Mouse (Mus musculus) hindbrain, embryonic 13.5 days (tissue): Measurements from ENCODE around the gene Frmd4b. TPM values are rescaled to one million over a fixed set of nuclear protein-coding genes. Genes with fewer than 3 reads are reported as not detected.

Experiments
- ATAC-seq: fragments of 200-750 bp; cut with Nextera tagmentation; 2 replicates; pipeline ENCODE4 v1.8.0; 2017; ENCODE audit warnings: moderate TSS enrichment; ENCODE audit not compliant: low FRiP score
- H3K27ac ChIP-seq: fragments of 300-500 bp; sonication (generic); 2 replicates; pipeline ENCODE4 v1.5.1; 2015; ENCODE audit warnings: inconsistent platforms, mild to moderate bottlenecking, moderate library complexity
- H3K27me3 ChIP-seq: fragments of 300-500 bp; sonication (generic); 2 replicates; pipeline ENCODE4 v1.6.1; 2015; ENCODE audit warnings: mild to moderate bottlenecking, inconsistent platforms
- H3K36me3 ChIP-seq: fragments of 300-500 bp; sonication (generic); 2 replicates; pipeline ENCODE4 v1.6.1; 2015; ENCODE audit warnings: mild to moderate bottlenecking, inconsistent platforms
- H3K4me1 ChIP-seq: fragments of 300-500 bp; sonication (generic); replicated peaks from 2 replicates; pipeline ENCODE4 v1.6.1; 2015; ENCODE audit warnings: inconsistent platforms
- H3K4me2 ChIP-seq: fragments of 300-500 bp; sonication (generic); 2 replicates; pipeline ENCODE4 v1.6.1; 2015; ENCODE audit warnings: inconsistent platforms, mild to moderate bottlenecking, moderate library complexity
- H3K4me3 ChIP-seq: fragments of 300-500 bp; sonication (generic); 2 replicates; pipeline ENCODE4 v1.5.1; 2015; ENCODE audit warnings: mild to moderate bottlenecking, inconsistent platforms
- H3K9ac ChIP-seq: fragments of 300-500 bp; sonication (generic); 2 replicates; pipeline ENCODE4 v1.6.1; 2015; ENCODE audit warnings: mild to moderate bottlenecking, inconsistent platforms
- H3K9me3 ChIP-seq: fragments of 300-500 bp; sonication (generic); 2 replicates; pipeline ENCODE4 v1.6.1; 2016; ENCODE audit warnings: inconsistent platforms
- WGBS: fragments of 180-500 bp; shearing (Covaris S2); methylation state at CpG from one replicate; pipeline ENCODE4 v1.1.7; 2015; 5-methylcytosine and 5-hydroxymethylcytosine counted together
- polyA plus RNA-seq: library from polyadenylated mRNA; unstranded; fragments of >200 nt; fragmentation: Nextera tagmentation; extraction: Ambion mirVana; gene quantifications from 2 replicates; pipeline ENCODE4 v1.2.1, GENCODE M21; 2015

The Frmd4b gene
- polyA plus RNA-seq, 1 experiment from 2014 or later: 31.4 TPM

DNA sequence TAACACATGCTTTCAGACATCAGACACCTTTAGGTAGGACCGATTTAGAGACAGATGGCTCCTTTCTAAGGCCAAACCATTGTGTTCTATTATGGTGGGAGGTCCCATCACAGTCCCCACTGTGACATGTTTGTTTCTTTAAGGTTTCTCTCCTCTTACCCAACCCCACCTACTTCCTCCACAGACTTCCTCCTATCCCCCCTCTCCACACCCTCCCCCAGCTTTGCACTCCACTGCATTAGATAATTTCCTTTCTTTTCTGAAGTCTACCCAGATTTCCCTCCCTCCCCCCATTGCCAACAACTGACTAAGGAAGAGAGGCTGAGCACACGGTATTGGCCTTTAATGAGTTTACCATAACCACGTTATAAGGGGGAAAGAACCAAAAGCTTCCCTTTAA lies 159.4 kb downstream of the Frmd4b start:
- H3K4me1 ChIP-seq: peaks cover 25% of the 10 kb centered on the region
- 0 out of 2 replicates have a peak overlapping the region, but pooled peaks have one; percentile 0 for H3K4me2 ChIP-seq
- no peaks in the 10 kb centered on the region for H3K36me3 ChIP-seq
- H3K9me3 ChIP-seq: no peaks in the 10 kb centered on the region
- no peak overlapping the region for H3K4me3 ChIP-seq
- H3K27me3 ChIP-seq: no peaks in the 10 kb centered on the region
- 26% methylated on average over 3 of the region's 3 CpGs for WGBS
- 0 out of 2 replicates have a peak, but pooled peaks have one; percentile 24 for ATAC-seq
- peak overlapping the region; percentile 66; the same call in 1 of the 2 replicates for H3K27ac ChIP-seq
- H3K9ac ChIP-seq: no peak overlapping the region

DNA sequence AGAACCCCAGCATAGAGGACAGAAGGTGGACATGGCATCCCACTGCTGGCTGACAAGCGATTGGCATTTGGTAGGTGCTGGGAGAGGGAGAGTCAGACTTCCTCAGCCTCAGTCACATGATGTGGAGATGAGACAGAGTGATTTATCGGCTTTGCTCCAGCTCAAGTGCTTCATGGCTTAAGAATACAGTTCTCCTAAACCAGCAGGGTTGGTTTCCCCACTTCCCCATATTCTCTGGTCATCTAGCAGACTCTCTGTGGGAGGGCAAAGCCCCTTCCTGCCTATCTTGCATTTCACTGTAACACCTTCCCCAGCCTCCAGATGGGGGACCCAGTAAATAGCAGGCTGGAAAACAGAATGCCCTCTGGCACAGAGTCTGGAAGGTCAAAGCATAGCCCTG lies 160.1 kb downstream of the Frmd4b start:
- no peak overlapping the region for H3K4me2 ChIP-seq
- ATAC-seq: no peak
- no peak overlapping the region for H3K9ac ChIP-seq

DNA sequence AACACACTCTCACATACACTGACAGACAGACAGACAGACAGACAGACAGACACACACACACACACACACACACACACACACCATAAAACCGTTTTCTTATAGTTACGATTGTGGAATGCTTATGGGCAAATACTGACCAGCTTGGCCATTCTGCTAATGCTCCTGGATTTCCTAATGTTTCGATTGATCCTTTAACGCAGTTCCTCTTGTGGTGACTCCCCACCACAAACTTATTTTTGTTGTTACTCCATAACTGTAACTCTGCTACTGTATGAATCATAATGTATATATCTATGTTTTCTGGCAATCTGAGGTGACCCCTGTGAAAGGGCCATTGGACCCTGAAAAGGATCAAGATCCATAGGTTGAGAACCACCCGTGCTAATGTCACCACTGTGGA lies 165.1 kb downstream of the Frmd4b start:
- peaks cover 7% of the 10 kb centered on the region for H3K4me1 ChIP-seq
- no peak overlapping the region for H3K27ac ChIP-seq
- H3K9ac ChIP-seq: no peak overlapping the region
- H3K27me3 ChIP-seq: no peaks in the 10 kb centered on the region
- no peaks in the 10 kb centered on the region for H3K9me3 ChIP-seq
- H3K4me2 ChIP-seq: no peak overlapping the region
- no peaks in the 10 kb centered on the region for H3K36me3 ChIP-seq
- ATAC-seq: no peak
- H3K4me3 ChIP-seq: no peak overlapping the region
- WGBS: 94% methylated on average over 5 of the region's 5 CpGs

More for the DNA sequence above, 160.1 kb downstream of the Frmd4b start:
- Histone ChIP-seq H3K36me3 (no peaks in the 10 kb centered on the region), H3K4me1 (peaks cover 25% of the 10 kb centered on the region), H3K27ac (peak overlapping the region; percentile 66), H3K9me3 (no peaks in the 10 kb centered on the region), H3K27me3 (no peaks in the 10 kb centered on the region), H3K4me3 (no peak overlapping the region)
- WGBS: 53% methylated on average over 2 of the region's 2 CpGs

DNA sequence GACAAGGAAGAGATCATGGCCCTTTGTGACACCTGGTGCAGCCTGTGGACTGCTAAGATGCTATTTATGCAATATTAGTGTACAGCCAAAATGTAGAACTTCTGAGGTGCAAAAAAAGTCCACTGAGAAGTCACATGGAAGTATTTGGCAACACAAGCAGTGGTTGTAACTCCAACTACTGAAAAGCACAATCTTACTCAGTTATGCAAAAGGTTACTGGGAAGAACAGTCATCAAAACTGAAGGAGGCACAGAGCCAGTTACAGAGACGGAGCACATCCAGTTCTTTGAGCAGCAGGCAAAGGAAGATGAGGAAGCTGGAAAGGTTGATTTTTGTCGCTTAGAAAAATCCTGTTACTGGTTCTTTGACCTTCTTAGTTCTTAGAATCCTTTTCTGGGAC lies 167.5 kb downstream of the Frmd4b start:
- Histone ChIP-seq H3K4me2 (no peak overlapping the region), H3K27ac (no peak overlapping the region), H3K9me3 (no peaks in the 10 kb centered on the region), H3K4me1 (no peaks in the 10 kb centered on the region), H3K9ac (no peak overlapping the region), H3K4me3 (no peak overlapping the region), H3K27me3 (no peaks in the 10 kb centered on the region), H3K36me3 (no peaks in the 10 kb centered on the region)
- no peak for ATAC-seq
- 94% methylated on average over 2 of the region's 2 CpGs for WGBS

DNA sequence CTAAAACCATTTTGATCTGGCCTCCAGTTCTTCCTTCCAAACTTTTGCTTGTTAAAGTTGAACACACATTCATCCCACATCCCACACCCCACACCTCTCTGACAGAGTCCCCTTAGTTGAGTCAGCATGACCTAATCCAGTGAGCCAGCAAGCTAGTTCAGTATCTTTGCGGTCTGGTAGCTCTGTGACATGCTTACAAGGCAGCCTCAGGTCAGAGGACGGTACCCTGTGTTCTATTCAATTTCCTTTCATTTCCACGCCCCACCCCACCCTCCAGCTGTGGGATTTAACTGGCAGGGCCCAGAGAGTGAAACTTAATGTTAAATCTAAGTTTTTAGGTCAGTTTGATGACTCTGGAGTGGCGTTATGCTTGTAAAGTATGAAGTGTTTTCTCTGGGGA lies 170.3 kb downstream of the Frmd4b start:
- H3K4me1 ChIP-seq: peaks cover 6% of the 10 kb centered on the region; the same call in 1 of the 2 replicates
- ATAC-seq: no peak
- no peak overlapping the region for H3K4me3 ChIP-seq
- H3K9ac ChIP-seq: no peak overlapping the region
- no peaks in the 10 kb centered on the region for H3K36me3 ChIP-seq
- no peak overlapping the region for H3K4me2 ChIP-seq
- no peaks in the 10 kb centered on the region for H3K27me3 ChIP-seq
- 69% methylated on average over 4 of the region's 4 CpGs for WGBS
- H3K27ac ChIP-seq: no peak overlapping the region
- no peaks in the 10 kb centered on the region for H3K9me3 ChIP-seq

DNA sequence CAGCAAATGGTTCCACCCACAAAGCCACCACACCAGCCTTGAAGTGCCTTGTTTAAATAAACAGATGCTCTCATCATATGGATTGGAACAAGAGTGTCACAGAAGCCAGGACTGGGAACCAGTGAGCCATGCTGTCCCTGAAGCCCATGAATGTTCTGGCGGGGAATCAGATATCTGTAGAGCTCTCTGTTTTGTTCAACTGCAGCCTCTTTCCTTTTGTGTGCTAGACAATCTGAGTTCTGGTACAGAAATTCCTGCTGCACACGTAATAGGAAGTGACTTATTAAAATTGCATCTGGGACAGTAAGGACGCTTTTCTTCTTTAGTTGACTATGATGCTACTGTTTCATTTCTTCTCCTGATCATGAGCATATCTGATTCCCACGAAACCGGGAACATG lies 173.2 kb downstream of the Frmd4b start:
- Histone ChIP-seq H3K36me3 (no peaks in the 10 kb centered on the region), H3K9ac (no peak overlapping the region), H3K27ac (no peak overlapping the region), H3K27me3 (no peaks in the 10 kb centered on the region), H3K4me3 (no peak overlapping the region), H3K4me1 (peaks cover 20% of the 10 kb centered on the region), H3K9me3 (no peaks in the 10 kb centered on the region), H3K4me2 (no peak overlapping the region)
- no peak for ATAC-seq
- WGBS: 86% methylated on average over 5 of the region's 5 CpGs

DNA sequence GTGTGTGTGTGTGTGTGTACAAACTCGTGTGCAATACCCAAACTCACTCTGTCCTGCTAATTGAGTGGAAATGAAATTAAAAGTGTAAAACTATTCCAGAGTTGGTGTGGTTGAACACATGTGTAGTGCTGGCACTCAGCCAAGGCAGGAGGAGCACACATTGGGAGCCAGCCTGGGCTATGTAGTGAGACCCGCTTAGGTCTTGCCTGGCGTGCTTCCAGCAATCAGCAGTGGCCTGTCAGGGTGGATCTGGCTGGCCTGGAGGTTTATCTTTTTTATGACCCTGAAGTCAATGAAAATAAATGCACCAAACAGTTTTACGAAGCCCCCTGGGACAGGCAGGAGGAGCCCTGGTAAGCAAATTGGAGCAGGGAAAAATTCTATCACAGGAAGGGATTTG lies 173.8 kb downstream of the Frmd4b start:
- H3K9me3 ChIP-seq: no peaks in the 10 kb centered on the region
- no peaks in the 10 kb centered on the region for H3K36me3 ChIP-seq
- no peaks in the 10 kb centered on the region for H3K27me3 ChIP-seq
- WGBS: 65% methylated on average over 4 of the region's 4 CpGs
- H3K4me3 ChIP-seq: no peak overlapping the region
- no peak overlapping the region for H3K9ac ChIP-seq
- no peak overlapping the region for H3K4me2 ChIP-seq
- no peak for ATAC-seq
- peaks cover 20% of the 10 kb centered on the region for H3K4me1 ChIP-seq
- H3K27ac ChIP-seq: no peak overlapping the region

DNA sequence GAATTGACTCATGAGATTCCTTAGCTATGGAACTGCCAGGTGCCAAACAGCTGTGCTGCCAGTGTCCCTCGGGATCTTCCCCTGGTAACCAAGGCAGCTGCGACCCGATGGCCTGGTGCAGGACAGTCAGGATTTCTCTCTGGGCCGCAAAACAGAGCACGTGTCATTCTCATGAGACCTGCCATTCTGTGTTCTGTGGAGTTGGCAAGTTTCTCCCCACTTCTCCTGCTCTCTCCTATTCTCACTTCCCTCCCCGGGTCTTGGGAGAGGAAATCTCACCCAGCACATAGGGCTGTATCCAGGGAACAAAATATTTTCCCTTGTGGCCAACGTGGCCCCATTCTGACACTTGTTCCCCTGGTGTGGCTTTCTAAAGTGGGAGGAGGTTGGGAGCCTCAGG lies 176.0 kb downstream of the Frmd4b start:
- H3K9me3 ChIP-seq: no peaks in the 10 kb centered on the region
- no peak overlapping the region for H3K27ac ChIP-seq
- H3K36me3 ChIP-seq: no peaks in the 10 kb centered on the region
- ATAC-seq: no peak
- H3K9ac ChIP-seq: no peak overlapping the region
- H3K4me1 ChIP-seq: peaks cover 23% of the 10 kb centered on the region
- no peak overlapping the region for H3K4me3 ChIP-seq
- 46% methylated on average over 7 of the region's 7 CpGs for WGBS
- H3K4me2 ChIP-seq: no peak overlapping the region
- H3K27me3 ChIP-seq: no peaks in the 10 kb centered on the region

DNA sequence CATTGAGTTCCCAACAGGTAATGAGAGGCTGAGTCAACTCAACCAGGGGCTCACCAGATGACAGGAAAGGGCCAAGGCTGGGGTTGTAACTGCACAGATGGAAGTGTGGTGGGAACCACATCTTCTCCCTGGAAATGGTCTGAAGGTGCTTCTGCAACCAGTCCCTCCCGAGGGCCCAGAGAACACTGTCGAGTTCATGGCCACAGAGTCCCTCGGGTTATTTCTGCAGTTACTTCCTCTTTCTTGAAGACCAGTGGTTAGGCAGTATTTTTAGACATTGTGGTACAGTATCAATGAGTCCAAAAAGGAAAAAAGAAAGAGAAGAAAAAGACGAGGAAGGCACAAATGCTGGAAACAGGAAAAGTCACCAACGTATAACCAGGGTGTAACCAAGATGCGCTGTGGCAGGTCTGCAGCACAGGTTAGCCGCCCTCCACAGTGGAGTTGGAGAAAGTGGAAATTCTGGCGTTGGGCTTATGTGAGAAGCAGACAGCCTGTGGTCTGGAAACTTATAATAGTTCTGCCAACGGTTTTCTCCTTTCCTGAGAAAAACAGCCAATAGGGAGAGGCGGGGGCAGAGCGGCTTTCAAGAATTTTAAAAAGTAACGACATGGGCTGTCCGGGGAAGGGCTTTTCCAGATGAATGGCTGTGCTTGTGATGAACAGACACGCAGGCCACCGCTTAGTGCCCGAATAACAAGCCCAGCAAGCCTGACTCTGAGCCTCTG lies 178.3 kb downstream of the Frmd4b start:
- Histone ChIP-seq H3K4me2 (no peak overlapping the region), H3K27me3 (no peaks in the 10 kb centered on the region), H3K4me3 (no peak overlapping the region), H3K27ac (no peak overlapping the region), H3K4me1 (peaks cover 24% of the 10 kb centered on the region), H3K36me3 (no peaks in the 10 kb centered on the region), H3K9ac (no peak overlapping the region), H3K9me3 (no peaks in the 10 kb centered on the region)
- WGBS: 75% methylated on average over 16 of the region's 16 CpGs
- ATAC-seq: no peak

DNA sequence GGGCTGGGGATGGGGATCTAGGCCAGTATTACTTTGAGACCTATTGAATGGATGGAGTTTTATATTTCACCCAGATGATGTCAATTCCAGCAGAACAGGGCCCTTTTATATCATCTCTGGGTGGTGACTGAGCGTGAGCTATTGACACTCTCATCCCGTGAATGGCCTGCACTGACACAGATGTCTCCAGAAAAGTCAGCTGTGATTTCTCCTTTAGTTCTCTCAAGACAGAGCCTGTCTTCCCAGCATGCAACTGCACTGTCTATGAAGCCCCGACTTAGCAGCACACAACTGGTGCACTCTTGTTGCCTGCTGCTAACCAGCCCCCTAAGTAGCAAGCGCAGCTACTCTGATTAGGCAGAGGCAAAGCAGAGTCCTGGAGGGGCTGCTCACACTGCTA lies 182.6 kb downstream of the Frmd4b start:
- peaks cover 10% of the 10 kb centered on the region for H3K4me1 ChIP-seq
- no peak overlapping the region for H3K9ac ChIP-seq
- no peak overlapping the region for H3K4me3 ChIP-seq
- H3K27ac ChIP-seq: no peak overlapping the region
- WGBS: 74% methylated on average over 4 of the region's 4 CpGs
- no peak overlapping the region for H3K4me2 ChIP-seq
- no peak for ATAC-seq
- no peaks in the 10 kb centered on the region for H3K36me3 ChIP-seq
- H3K9me3 ChIP-seq: no peaks in the 10 kb centered on the region
- no peaks in the 10 kb centered on the region for H3K27me3 ChIP-seq

DNA sequence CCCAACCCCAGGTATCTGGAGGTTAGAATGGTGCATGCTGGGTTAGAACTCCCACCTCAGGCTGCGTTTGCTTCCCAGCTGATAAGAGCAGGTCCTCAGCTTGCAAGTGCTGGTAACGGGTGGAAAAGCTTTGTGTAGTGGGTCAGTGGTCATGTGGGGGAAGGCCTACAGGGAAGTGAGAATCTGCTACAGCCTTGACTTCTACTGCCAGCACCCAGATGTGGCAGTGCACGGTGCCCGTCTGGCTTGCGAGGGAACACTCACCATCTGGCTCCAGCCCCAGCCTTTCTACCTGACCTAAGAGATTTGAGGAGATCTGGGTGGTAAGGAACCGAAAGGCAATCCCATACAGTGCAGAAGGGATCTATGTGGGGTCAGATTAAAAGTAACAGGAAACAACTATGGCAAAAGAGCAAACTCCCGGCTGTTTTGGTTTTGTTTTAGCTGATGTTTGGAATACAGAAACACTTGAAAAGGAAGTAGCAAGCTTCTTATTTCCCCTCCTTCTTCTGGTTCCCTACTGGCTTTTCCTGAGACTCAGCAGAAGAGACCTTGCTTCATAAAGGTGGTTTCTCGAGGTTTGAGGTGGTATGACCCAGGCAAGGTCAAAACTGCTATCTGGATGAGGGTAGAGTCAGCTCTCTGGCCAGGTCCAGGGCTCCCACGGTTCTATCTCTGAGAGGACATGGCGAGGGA lies 185.9 kb downstream of the Frmd4b start:
- no peaks in the 10 kb centered on the region for H3K36me3 ChIP-seq
- ATAC-seq: no peak
- no peak overlapping the region for H3K4me3 ChIP-seq
- H3K27ac ChIP-seq: no peak overlapping the region
- WGBS: 86% methylated on average over 10 of the region's 10 CpGs
- H3K27me3 ChIP-seq: no peaks in the 10 kb centered on the region
- no peak overlapping the region for H3K4me2 ChIP-seq
- no peak overlapping the region for H3K9ac ChIP-seq
- H3K9me3 ChIP-seq: no peaks in the 10 kb centered on the region
- peaks cover 9% of the 10 kb centered on the region for H3K4me1 ChIP-seq

DNA sequence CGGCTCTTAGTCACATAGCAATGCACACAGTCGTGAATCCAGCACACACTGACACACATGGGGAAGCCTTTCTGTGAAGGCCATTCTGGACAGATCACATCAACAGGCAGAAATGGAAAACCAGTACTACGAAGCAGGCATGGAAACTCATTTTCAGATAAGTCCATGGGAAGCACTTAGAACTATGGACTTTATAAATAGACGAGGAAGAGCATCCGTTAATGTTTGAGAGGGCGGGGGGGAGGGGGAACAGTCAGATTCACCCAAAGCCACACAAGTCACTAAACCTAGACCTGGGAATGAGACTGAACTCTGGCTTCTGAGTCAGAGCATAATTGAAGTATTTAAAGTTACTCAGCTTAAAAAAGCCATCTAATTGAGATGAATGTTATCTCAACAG lies 186.8 kb downstream of the Frmd4b start:
- no peaks in the 10 kb centered on the region for H3K9me3 ChIP-seq
- H3K27me3 ChIP-seq: no peaks in the 10 kb centered on the region
- WGBS: 79% methylated on average over 6 of the region's 6 CpGs

More for the DNA sequence above, 186.8 kb downstream of the Frmd4b start:
- Histone ChIP-seq H3K4me2 (no peak overlapping the region), H3K9ac (no peak overlapping the region), H3K4me1 (0 out of 2 replicates have a peak, but pooled peaks cover 3% of the 10 kb centered on the region), H3K36me3 (no peaks in the 10 kb centered on the region), H3K27ac (no peak overlapping the region), H3K4me3 (no peak overlapping the region)
- ATAC-seq: no peak
